Mouse (Mus musculus): ENCODE measurements at regions not wholly inside any gene's neighbourhood (a gene's known extent, or its start where the extent isn't known, plus 50 kb on each side); places are given as distances from the start of the nearest gene placed in this dataset.

- 64% methylated on average over 1 of the region's 1 CpGs for WGBS
- no peak for DNase-seq (ENCODE audit: low spot score)
- H3K9me3 ChIP-seq (ENCODE audit: control insufficient read depth, low read length): no peaks in the 10 kb centered on the region
- H3K27ac ChIP-seq (replicated peaks; ENCODE audit: low read depth, low read length): no peak overlapping the region
- no peak for ATAC-seq (ENCODE audit: low FRiP score, low read depth)
- TF ChIP-seq POLR2A (IDR thresholded peaks at IDR 0.05; ENCODE audit: borderline replicate concordance, extremely low read depth, insufficient read depth, insufficient read length): no peak
- H3K9ac ChIP-seq (ENCODE audit: low read depth, low read length, severe bottlenecking): no peak overlapping the region
- H3K27me3 ChIP-seq (ENCODE audit: control insufficient read depth, insufficient read depth, low read length): no peaks in the 10 kb centered on the region
- no peak overlapping the region for H3K4me3 ChIP-seq (replicated peaks; ENCODE audit: low read length)
- H3K4me2 ChIP-seq (replicated peaks; ENCODE audit: low read depth, low read length, severe bottlenecking): no peak overlapping the region
- no peaks in the 10 kb centered on the region for H3K4me1 ChIP-seq (ENCODE audit: control insufficient read depth, insufficient read depth, low read length)
- H3K36me3 ChIP-seq (ENCODE audit: control insufficient read depth, insufficient read depth, low read length): no peaks in the 10 kb centered on the region
These were observed 82.8 kb upstream of the Thbs1 start for GRCm38 (mm10) chr2:118028881-118029280.

GRCm38 (mm10) chr2:118029470-118030108, 82.1 kb upstream of the Thbs1 start:
- Histone ChIP-seq H3K9me3 (ENCODE audit: control insufficient read depth, low read length) (no peaks in the 10 kb centered on the region), H3K4me3 (replicated peaks; ENCODE audit: low read length) (no peak overlapping the region), H3K4me1 (ENCODE audit: control insufficient read depth, insufficient read depth, low read length) (no peaks in the 10 kb centered on the region), H3K9ac (ENCODE audit: low read depth, low read length, severe bottlenecking) (no peak overlapping the region), H3K4me2 (replicated peaks; ENCODE audit: low read depth, low read length, severe bottlenecking) (no peak overlapping the region), H3K36me3 (ENCODE audit: control insufficient read depth, insufficient read depth, low read length) (no peaks in the 10 kb centered on the region), H3K27me3 (ENCODE audit: control insufficient read depth, insufficient read depth, low read length) (no peaks in the 10 kb centered on the region), H3K27ac (replicated peaks; ENCODE audit: low read depth, low read length) (no peak overlapping the region)
- no peak for DNase-seq (ENCODE audit: low spot score)
- TF ChIP-seq POLR2A (IDR thresholded peaks at IDR 0.05; ENCODE audit: borderline replicate concordance, extremely low read depth, insufficient read depth, insufficient read length): no peak
- ATAC-seq (ENCODE audit: low FRiP score, low read depth): no peak
- WGBS: 76% methylated on average over 1 of the region's 1 CpGs

DNA sequence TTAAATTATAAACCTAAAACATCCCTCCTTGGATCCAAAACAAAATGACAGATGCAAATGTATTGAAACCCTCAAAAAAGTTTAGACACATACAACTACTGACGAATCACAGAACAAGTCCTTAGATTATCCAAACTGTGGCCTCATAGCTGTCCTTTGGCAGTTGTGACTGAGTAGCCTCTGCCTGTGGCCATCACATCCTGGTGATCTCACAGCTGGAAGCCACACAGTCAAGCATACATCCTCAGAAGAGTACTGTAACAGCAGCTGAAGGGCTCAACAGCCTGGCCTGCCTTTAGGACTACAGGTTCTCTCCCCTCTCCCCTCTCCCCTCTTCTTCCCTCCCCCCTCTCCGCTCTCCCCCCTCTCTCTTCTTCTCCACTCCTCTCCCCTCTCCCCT, 80.0 kb upstream of the Thbs1 start:
- Histone ChIP-seq H3K27ac (replicated peaks; ENCODE audit: low read depth, low read length) (no peak overlapping the region), H3K27me3 (ENCODE audit: control insufficient read depth, insufficient read depth, low read length) (no peaks in the 10 kb centered on the region), H3K4me2 (replicated peaks; ENCODE audit: low read depth, low read length, severe bottlenecking) (no peak overlapping the region), H3K9me3 (ENCODE audit: control insufficient read depth, low read length) (no peaks in the 10 kb centered on the region), H3K4me1 (ENCODE audit: control insufficient read depth, insufficient read depth, low read length) (no peaks in the 10 kb centered on the region), H3K4me3 (replicated peaks; ENCODE audit: low read length) (no peak overlapping the region), H3K9ac (ENCODE audit: low read depth, low read length, severe bottlenecking) (no peak overlapping the region), H3K36me3 (ENCODE audit: control insufficient read depth, insufficient read depth, low read length) (no peaks in the 10 kb centered on the region)
- DNase-seq (ENCODE audit: low spot score) (no peak), ATAC-seq (ENCODE audit: low FRiP score, low read depth) (no peak)
- TF ChIP-seq POLR2A (IDR thresholded peaks at IDR 0.05; ENCODE audit: borderline replicate concordance, extremely low read depth, insufficient read depth, insufficient read length): no peak
- WGBS: 90% methylated on average over 2 of the region's 2 CpGs

GRCm38 (mm10) chr2:118033377-118033776, 78.3 kb upstream of the Thbs1 start:
- H3K9ac ChIP-seq (ENCODE audit: low read depth, low read length, severe bottlenecking): no peak overlapping the region
- no peak overlapping the region for H3K4me3 ChIP-seq (replicated peaks; ENCODE audit: low read length)
- H3K36me3 ChIP-seq (ENCODE audit: control insufficient read depth, insufficient read depth, low read length): no peaks in the 10 kb centered on the region
- H3K4me2 ChIP-seq (replicated peaks; ENCODE audit: low read depth, low read length, severe bottlenecking): no peak overlapping the region
- H3K9me3 ChIP-seq (ENCODE audit: control insufficient read depth, low read length): no peaks in the 10 kb centered on the region
- DNase-seq (ENCODE audit: low spot score) (peak; percentile 9), ATAC-seq (ENCODE audit: low FRiP score, low read depth) (peak; percentile 67)
- H3K27ac ChIP-seq (replicated peaks; ENCODE audit: low read depth, low read length): no peak overlapping the region
- no peak for TF ChIP-seq POLR2A (IDR thresholded peaks at IDR 0.05; ENCODE audit: borderline replicate concordance, extremely low read depth, insufficient read depth, insufficient read length)
- no peaks in the 10 kb centered on the region; the same call in 1 of the 2 replicates for H3K4me1 ChIP-seq (ENCODE audit: control insufficient read depth, insufficient read depth, low read length)
- 77% methylated on average over 4 of the region's 4 CpGs for WGBS
- H3K27me3 ChIP-seq (ENCODE audit: control insufficient read depth, insufficient read depth, low read length): no peaks in the 10 kb centered on the region

DNA sequence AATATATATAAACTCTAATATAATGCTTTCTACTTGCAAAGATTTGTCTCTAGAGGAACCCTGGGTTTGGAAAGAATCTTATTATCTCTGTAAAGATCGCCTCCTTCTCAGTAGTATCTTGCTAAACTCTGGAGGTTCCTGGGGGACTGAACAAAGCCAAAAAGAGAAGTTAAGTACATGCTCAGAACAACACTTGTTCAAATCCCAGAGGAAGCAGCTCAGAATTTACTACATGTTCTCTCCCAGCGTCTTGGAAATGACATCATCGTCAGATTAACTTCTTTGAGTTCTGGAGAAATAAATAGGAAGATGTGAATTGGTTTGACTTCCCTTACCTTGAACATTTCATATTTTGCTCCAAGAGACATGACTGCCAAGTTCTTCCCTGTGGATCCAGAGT, 77.7 kb upstream of the Thbs1 start:
- Histone ChIP-seq H3K36me3 (ENCODE audit: control insufficient read depth, insufficient read depth, low read length) (no peaks in the 10 kb centered on the region), H3K9me3 (ENCODE audit: control insufficient read depth, low read length) (no peaks in the 10 kb centered on the region), H3K9ac (ENCODE audit: low read depth, low read length, severe bottlenecking) (no peak overlapping the region), H3K4me2 (replicated peaks; ENCODE audit: low read depth, low read length, severe bottlenecking) (no peak overlapping the region), H3K27me3 (ENCODE audit: control insufficient read depth, insufficient read depth, low read length) (no peaks in the 10 kb centered on the region), H3K4me1 (ENCODE audit: control insufficient read depth, insufficient read depth, low read length) (no peaks in the 10 kb centered on the region; the same call in 1 of the 2 replicates), H3K27ac (replicated peaks; ENCODE audit: low read depth, low read length) (no peak overlapping the region), H3K4me3 (replicated peaks; ENCODE audit: low read length) (no peak overlapping the region)
- no peak for ATAC-seq (ENCODE audit: low FRiP score, low read depth)
- DNase-seq (ENCODE audit: low spot score): peak; percentile 58
- no peak for TF ChIP-seq POLR2A (IDR thresholded peaks at IDR 0.05; ENCODE audit: borderline replicate concordance, extremely low read depth, insufficient read depth, insufficient read length)
- 74% methylated on average over 3 of the region's 3 CpGs for WGBS
